Mouse (Mus musculus) small intestine, adult 2 months (tissue): Measurements from ENCODE around the gene Plin5.

Experiments
- CTCF ChIP-seq: fragments of 200-500 bp; IDR thresholded peaks from 2 replicates; pipeline ENCODE4 v1.5.1; 2012; ENCODE audit warnings: low read depth, mild to moderate bottlenecking, control low read depth, inconsistent platforms, low read length, moderate library complexity, mixed read lengths; ENCODE audit not compliant: insufficient replicate concordance, insufficient read length; ENCODE audit errors: extremely low read depth
- POLR2A ChIP-seq: fragments of 200-500 bp; IDR thresholded peaks from 2 replicates; pipeline ENCODE4 v1.6.1; 2012; ENCODE audit warnings: low read depth, mild to moderate bottlenecking, control low read depth, inconsistent platforms, low read length, moderate library complexity

DNA sequence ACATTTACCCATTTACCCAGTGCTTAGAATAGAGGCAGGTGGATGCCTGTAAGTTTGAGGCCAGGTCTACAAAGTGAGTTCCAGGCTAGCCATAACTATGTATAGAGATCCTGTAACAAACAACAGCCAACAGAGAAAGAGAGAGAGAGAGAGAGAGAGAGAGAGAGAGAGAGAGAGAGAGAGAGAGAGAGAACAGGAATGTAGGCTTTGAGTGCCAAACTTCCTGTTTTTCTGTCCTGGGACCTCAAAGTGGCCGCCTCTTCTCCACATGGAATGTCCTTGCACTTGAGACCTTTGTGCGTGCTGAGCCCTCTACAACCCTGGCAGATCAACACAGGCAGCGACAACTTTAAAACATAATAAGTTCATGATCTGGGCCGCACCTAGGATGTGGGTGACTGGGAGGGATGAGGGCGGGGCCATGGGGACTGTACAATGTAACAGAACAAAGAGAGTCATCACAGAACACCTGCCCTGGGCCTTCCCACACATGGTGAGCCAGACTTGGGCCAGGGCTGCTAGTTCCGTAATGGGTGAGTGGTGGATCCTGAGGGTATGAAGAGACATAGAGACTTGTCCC lies 46.2 kb upstream of the Plin5 start:
- TF ChIP-seq POLR2A (no peak), CTCF (no peak)
